Mouse (Mus musculus) forebrain, embryonic 12.5 days (tissue): ENCODE measurements around the gene Tmem81. TPM values are rescaled to one million over a fixed set of nuclear protein-coding genes. Genes with fewer than 3 reads are reported as not detected.

Experiments
- ATAC-seq: fragments of 200-750 bp; cut with Nextera tagmentation; 2 replicates; pipeline ENCODE4 v1.8.0; 2017; ENCODE audit warnings: moderate TSS enrichment; ENCODE audit not compliant: low FRiP score
- H3K27ac ChIP-seq: fragments of 300-500 bp; sonication (generic); 2 replicates; pipeline ENCODE4 v1.5.1; 2016; ENCODE audit warnings: mild to moderate bottlenecking
- H3K27me3 ChIP-seq: fragments of 300-500 bp; sonication (generic); 2 replicates; pipeline ENCODE4 v1.6.1; 2016; ENCODE audit warnings: mild to moderate bottlenecking
- H3K36me3 ChIP-seq: fragments of 300-500 bp; sonication (generic); replicated peaks from 2 replicates; pipeline ENCODE4 v1.6.1; 2016; ENCODE audit warnings: mild to moderate bottlenecking
- H3K4me1 ChIP-seq: fragments of 300-500 bp; sonication (generic); 2 replicates; pipeline ENCODE4 v1.6.1; 2016
- H3K4me2 ChIP-seq: fragments of 300-500 bp; sonication (generic); 2 replicates; pipeline ENCODE4 v1.6.1; 2016; ENCODE audit warnings: mild to moderate bottlenecking, moderate library complexity
- H3K4me3 ChIP-seq: fragments of 300-500 bp; sonication (generic); replicated peaks from 2 replicates; pipeline ENCODE4 v1.5.1; 2016; ENCODE audit warnings: mild to moderate bottlenecking
- H3K9ac ChIP-seq: fragments of 300-500 bp; sonication (generic); 2 replicates; pipeline ENCODE4 v1.6.1; 2016; ENCODE audit warnings: mild to moderate bottlenecking
- H3K9me3 ChIP-seq: fragments of 300-500 bp; sonication (generic); 2 replicates; pipeline ENCODE4 v1.6.1; 2016
- WGBS: fragments of 180-500 bp; shearing (Covaris S2); methylation state at CpG from one replicate; pipeline ENCODE4 v1.1.7; 2016; 5-methylcytosine and 5-hydroxymethylcytosine counted together
- polyA plus RNA-seq: library from polyadenylated mRNA; unstranded; fragments of >200 nt; fragmentation: Nextera tagmentation; extraction: Ambion mirVana; gene quantifications from 2 replicates; pipeline ENCODE4 v1.2.1, GENCODE M21; 2016

The Tmem81 gene
- polyA plus RNA-seq, 1 experiment from 2014 or later: 1.4 TPM

GRCm38 (mm10) chr1:132523048-132523447 lies 17.0 kb downstream of the Tmem81 start:
- peaks cover 13% of the 10 kb centered on the region for H3K27me3 ChIP-seq
- no peaks in the 10 kb centered on the region for H3K9me3 ChIP-seq
- no peak overlapping the region for H3K4me3 ChIP-seq
- H3K4me1 ChIP-seq: peaks cover 31% of the 10 kb centered on the region
- ATAC-seq: no peak
- 85% methylated on average over 8 of the region's 8 CpGs for WGBS
- H3K4me2 ChIP-seq: no peak overlapping the region
- H3K27ac ChIP-seq: no peak overlapping the region
- H3K9ac ChIP-seq: no peak overlapping the region
- H3K36me3 ChIP-seq: peaks cover 7% of the 10 kb centered on the region; the same call in 1 of the 2 replicates

GRCm38 (mm10) chr1:132523920-132524319 lies 17.9 kb downstream of the Tmem81 start:
- H3K27me3 ChIP-seq: peaks cover 6% of the 10 kb centered on the region
- H3K27ac ChIP-seq: no peak overlapping the region
- H3K36me3 ChIP-seq: no peaks in the 10 kb centered on the region
- ATAC-seq: no peak
- peaks cover 31% of the 10 kb centered on the region for H3K4me1 ChIP-seq
- H3K9ac ChIP-seq: no peak overlapping the region
- H3K4me3 ChIP-seq: no peak overlapping the region
- H3K4me2 ChIP-seq: no peak overlapping the region
- no peaks in the 10 kb centered on the region for H3K9me3 ChIP-seq
- 35% methylated on average over 4 of the region's 4 CpGs for WGBS

- Histone ChIP-seq H3K4me1 (peaks cover 33% of the 10 kb centered on the region), H3K9ac (peak overlapping the region; percentile 13), H3K36me3 (no peaks in the 10 kb centered on the region), H3K27me3 (peaks cover 6% of the 10 kb centered on the region), H3K9me3 (no peaks in the 10 kb centered on the region), H3K4me2 (no peak overlapping the region), H3K27ac (peak overlapping the region; percentile 47), H3K4me3 (no peak overlapping the region)
- 8% methylated on average over 10 of the region's 10 CpGs for WGBS
- ATAC-seq: peak; percentile 37
Observed at GRCm38 (mm10) chr1:132525832-132526231, 19.8 kb downstream of the Tmem81 start.

- Histone ChIP-seq H3K27ac (no peak overlapping the region), H3K27me3 (peaks cover 6% of the 10 kb centered on the region), H3K4me2 (no peak overlapping the region), H3K4me1 (peaks cover 42% of the 10 kb centered on the region), H3K9me3 (no peaks in the 10 kb centered on the region), H3K4me3 (no peak overlapping the region), H3K9ac (no peak overlapping the region), H3K36me3 (no peaks in the 10 kb centered on the region)
- 95% methylated on average over 13 of the region's 13 CpGs for WGBS
- no peak for ATAC-seq
Observed at GRCm38 (mm10) chr1:132528071-132528470, 22.0 kb downstream of the Tmem81 start.

GRCm38 (mm10) chr1:132528647-132529334 lies 22.8 kb downstream of the Tmem81 start:
- Histone ChIP-seq H3K27ac (no peak overlapping the region), H3K4me3 (no peak overlapping the region), H3K27me3 (peaks cover 6% of the 10 kb centered on the region), H3K4me2 (no peak overlapping the region), H3K4me1 (peaks cover 46% of the 10 kb centered on the region), H3K9me3 (no peaks in the 10 kb centered on the region), H3K36me3 (no peaks in the 10 kb centered on the region), H3K9ac (no peak overlapping the region)
- no peak for ATAC-seq
- WGBS: 89% methylated on average over 19 of the region's 19 CpGs

GRCm38 (mm10) chr1:132530631-132531191 lies 24.7 kb downstream of the Tmem81 start:
- peak overlapping the region; percentile 19; the same call in 1 of the 2 replicates for H3K4me2 ChIP-seq
- 0% methylated on average over 5 of the region's 5 CpGs for WGBS
- peak; percentile 82 for ATAC-seq
- H3K27ac ChIP-seq: peak overlapping the region; percentile 82
- H3K36me3 ChIP-seq: no peaks in the 10 kb centered on the region
- no peaks in the 10 kb centered on the region for H3K9me3 ChIP-seq
- H3K4me1 ChIP-seq: peaks cover 55% of the 10 kb centered on the region
- H3K4me3 ChIP-seq: no peak overlapping the region
- H3K27me3 ChIP-seq: no peaks in the 10 kb centered on the region; the same call in 1 of the 2 replicates
- no peak overlapping the region for H3K9ac ChIP-seq

- Histone ChIP-seq H3K4me2 (no peak overlapping the region), H3K4me1 (peaks cover 44% of the 10 kb centered on the region), H3K27ac (no peak overlapping the region), H3K4me3 (no peak overlapping the region), H3K36me3 (no peaks in the 10 kb centered on the region), H3K9ac (no peak overlapping the region), H3K27me3 (no peaks in the 10 kb centered on the region; the same call in 1 of the 2 replicates), H3K9me3 (no peaks in the 10 kb centered on the region)
- 76% methylated on average over 9 of the region's 9 CpGs for WGBS
- no peak for ATAC-seq
Observed at GRCm38 (mm10) chr1:132532521-132532920, 26.5 kb downstream of the Tmem81 start.

- Histone ChIP-seq H3K4me2 (no peak overlapping the region), H3K4me3 (no peak overlapping the region), H3K9me3 (no peaks in the 10 kb centered on the region), H3K27ac (no peak overlapping the region), H3K9ac (no peak overlapping the region), H3K4me1 (peaks cover 53% of the 10 kb centered on the region), H3K36me3 (no peaks in the 10 kb centered on the region), H3K27me3 (no peaks in the 10 kb centered on the region; the same call in 1 of the 2 replicates)
- WGBS: 10% methylated on average over 6 of the region's 8 CpGs
- no peak for ATAC-seq
Observed at GRCm38 (mm10) chr1:132533840-132534239, 27.8 kb downstream of the Tmem81 start.

GRCm38 (mm10) chr1:132535541-132535940 lies 29.5 kb downstream of the Tmem81 start:
- Histone ChIP-seq H3K9me3 (no peaks in the 10 kb centered on the region), H3K9ac (no peak overlapping the region), H3K4me3 (no peak overlapping the region), H3K36me3 (no peaks in the 10 kb centered on the region), H3K27ac (no peak overlapping the region), H3K4me2 (no peak overlapping the region), H3K4me1 (peaks cover 55% of the 10 kb centered on the region), H3K27me3 (peaks cover 9% of the 10 kb centered on the region)
- ATAC-seq: no peak
- 91% methylated on average over 4 of the region's 4 CpGs for WGBS

GRCm38 (mm10) chr1:132536416-132536815 lies 30.4 kb downstream of the Tmem81 start:
- Histone ChIP-seq H3K4me1 (peaks cover 55% of the 10 kb centered on the region), H3K36me3 (no peaks in the 10 kb centered on the region), H3K4me3 (no peak overlapping the region), H3K9me3 (no peaks in the 10 kb centered on the region), H3K9ac (no peak overlapping the region), H3K27me3 (peaks cover 18% of the 10 kb centered on the region), H3K4me2 (no peak overlapping the region), H3K27ac (no peak overlapping the region)
- WGBS: 74% methylated on average over 3 of the region's 3 CpGs
- no peak for ATAC-seq

- no peak overlapping the region for H3K4me3 ChIP-seq
- no peak overlapping the region for H3K9ac ChIP-seq
- H3K27me3 ChIP-seq: peaks cover 31% of the 10 kb centered on the region
- H3K27ac ChIP-seq: no peak overlapping the region
- H3K36me3 ChIP-seq: no peaks in the 10 kb centered on the region
- 82% methylated on average over 5 of the region's 5 CpGs for WGBS
- ATAC-seq: no peak
- peaks cover 61% of the 10 kb centered on the region for H3K4me1 ChIP-seq
- H3K4me2 ChIP-seq: no peak overlapping the region
- H3K9me3 ChIP-seq: no peaks in the 10 kb centered on the region
Observed at GRCm38 (mm10) chr1:132537736-132538135, 31.7 kb downstream of the Tmem81 start.

- ATAC-seq: no peak
- Histone ChIP-seq H3K27ac (no peak overlapping the region), H3K4me2 (peak overlapping the region; percentile 71), H3K4me1 (peaks cover 48% of the 10 kb centered on the region), H3K4me3 (no peak overlapping the region; the same call in 1 of the 2 replicates), H3K27me3 (peaks cover 55% of the 10 kb centered on the region), H3K9me3 (no peaks in the 10 kb centered on the region), H3K9ac (no peak overlapping the region), H3K36me3 (no peaks in the 10 kb centered on the region)
- WGBS: 66% methylated on average over 7 of the region's 7 CpGs
Observed at GRCm38 (mm10) chr1:132540701-132541100, 34.7 kb downstream of the Tmem81 start.
